Mouse (Mus musculus): Measurements from ENCODE around the gene Fosb. TPM values are rescaled to one million over a fixed set of nuclear protein-coding genes. Genes with fewer than 3 reads are reported as not detected.

Fosb gene
- total RNA-seq, 2 experiments from 2014 or later: 0.22 to 0.59 TPM

- intact Hi-C loops (cut with DNase I): no loop called here
- no peak for DNase-seq
- H3K4me3 ChIP-seq: peak overlapping the region; percentile 74
- H3K27ac ChIP-seq: peak overlapping the region; percentile 99
- TF ChIP-seq CTCF (IDR thresholded peaks at IDR 0.05): no peak
Observed at GRCm38 (mm10) chr7:19309278-19309883, 470 bp downstream of the Fosb start.

- Histone ChIP-seq H3K27ac (peak overlapping the region; percentile 99), H3K4me3 (peak overlapping the region; percentile 74)
- peak; percentile 98 for DNase-seq
- intact Hi-C loops (cut with DNase I): no loop called here
- peak; percentile 30; the same call in 1 of the 2 replicates for TF ChIP-seq CTCF (IDR thresholded peaks at IDR 0.05)
Observed at GRCm38 (mm10) chr7:19308454-19309277, 1.2 kb downstream of the Fosb start.

- peak overlapping the region; percentile 99 for H3K27ac ChIP-seq
- peak overlapping the region; percentile 74 for H3K4me3 ChIP-seq
- intact Hi-C loops (cut with DNase I): no loop called here
- peak; percentile 10; the same call in 1 of the 2 replicates for TF ChIP-seq CTCF (IDR thresholded peaks at IDR 0.05)
- DNase-seq: peak; percentile 87
Observed at GRCm38 (mm10) chr7:19307739-19308453, 2.0 kb downstream of the Fosb start.

- intact Hi-C loops (cut with DNase I): no loop called here
- H3K27ac ChIP-seq: peak overlapping the region; percentile 99; the same call in 1 of the 2 replicates
- no peak for TF ChIP-seq CTCF (IDR thresholded peaks at IDR 0.05)
- DNase-seq: no peak
- no peak overlapping the region for H3K4me3 ChIP-seq
Observed at GRCm38 (mm10) chr7:19306819-19307738, 2.8 kb downstream of the Fosb start.

- H3K4me3 ChIP-seq: no peak overlapping the region
- no peak for DNase-seq
- H3K27ac ChIP-seq: no peak overlapping the region
- no peak for TF ChIP-seq CTCF (IDR thresholded peaks at IDR 0.05)
- intact Hi-C loops (cut with DNase I): no loop called here
Observed at GRCm38 (mm10) chr7:19305796-19306765, 3.8 kb downstream of the Fosb start.

GRCm38 (mm10) chr7:19305413-19305735, 4.5 kb downstream of the Fosb start:
- no peak overlapping the region for H3K4me3 ChIP-seq
- DNase-seq: no peak
- no peak overlapping the region for H3K27ac ChIP-seq
- no peak for TF ChIP-seq CTCF (IDR thresholded peaks at IDR 0.05)
- intact Hi-C loops (cut with DNase I): no loop called here

- intact Hi-C loops (cut with DNase I): no loop called here
- TF ChIP-seq CTCF (IDR thresholded peaks at IDR 0.05): no peak
Observed at GRCm38 (mm10) chr7:19304501-19305412, 5.1 kb downstream of the Fosb start.

GRCm38 (mm10) chr7:19303770-19304169, 6.1 kb downstream of the Fosb start:
- H3K4me3 ChIP-seq: peak overlapping the region; percentile 54
- no peak overlapping the region for H3K27ac ChIP-seq
- DNase-seq: peak; percentile 84
- intact Hi-C loops (cut with DNase I): no loop called here
- peak; percentile 90; the same call in 1 of the 2 replicates for TF ChIP-seq CTCF (IDR thresholded peaks at IDR 0.05)

More at GRCm38 (mm10) chr7:19304501-19305412, 5.1 kb downstream of the Fosb start:
- Histone ChIP-seq H3K27ac (no peak overlapping the region), H3K4me3 (peak overlapping the region; percentile 54)
- DNase-seq: no peak

GRCm38 (mm10) chr7:19303046-19303305, 6.9 kb downstream of the Fosb start:
- Histone ChIP-seq H3K4me3 (no peak overlapping the region), H3K27ac (no peak overlapping the region)
- no peak for DNase-seq
- no peak for TF ChIP-seq CTCF (IDR thresholded peaks at IDR 0.05)
- intact Hi-C loops (cut with DNase I): no loop called here

GRCm38 (mm10) chr7:19302264-19303045, 7.4 kb downstream of the Fosb start:
- DNase-seq: no peak
- Histone ChIP-seq H3K27ac (no peak overlapping the region), H3K4me3 (no peak overlapping the region)
- intact Hi-C loops (cut with DNase I): no loop called here
- no peak for TF ChIP-seq CTCF (IDR thresholded peaks at IDR 0.05)

Data from gastrocnemius, adult 2 months (tissue).